Mouse (Mus musculus) heart, adult 2 months (tissue): ENCODE data around the gene Pknox1.

Source experiments
- CTCF ChIP-seq: fragments of 200-600 bp; IDR thresholded peaks from 2 replicates; pipeline ENCODE4 v1.8.1; 2022; ENCODE audit warnings: antibody characterized with exemption, mild to moderate bottlenecking, moderate library complexity
- EP300 ChIP-seq: fragments of 200-500 bp; IDR thresholded peaks from 2 replicates; pipeline ENCODE4 v1.6.1; 2011; ENCODE audit warnings: low read depth, low read length, control low read depth; ENCODE audit not compliant: insufficient read depth
- POLR2A ChIP-seq: fragments of 200-500 bp; IDR thresholded peaks from 2 replicates; pipeline ENCODE4 v1.6.1; 2011; ENCODE audit warnings: mild to moderate bottlenecking, low read depth, low read length, control low read depth; ENCODE audit not compliant: insufficient read depth

GRCm38 (mm10) chr17:31540101-31540500 is 24.4 kb upstream of the Pknox1 start:
- no peak for TF ChIP-seq CTCF
- TF ChIP-seq EP300 = no peak
- no peak for TF ChIP-seq POLR2A
